Mouse (Mus musculus) retina, postnatal 7 days (tissue): ENCODE results near the gene Cdhr5.

Experiments used
- DNase-seq: peaks from one replicate; pipeline ENCODE4 v3.0.0-alpha.2; 2012; ENCODE audit warnings: low read depth, low spot score

Gene Cdhr5

GRCm38 (mm10) chr7:141222696-141223215 is 53.8 kb downstream of the Cdhr5 start:
- no peak for DNase-seq

- DNase-seq = no peak
These were observed 54.5 kb downstream of the Cdhr5 start for GRCm38 (mm10) chr7:141222126-141222467.

- DNase-seq = peak; percentile 95
These were observed 55.1 kb downstream of the Cdhr5 start for GRCm38 (mm10) chr7:141221249-141222125.

GRCm38 (mm10) chr7:141220377-141220776 is 56.2 kb downstream of the Cdhr5 start:
- no peak for DNase-seq

- DNase-seq = no peak
These were observed 57.0 kb downstream of the Cdhr5 start for GRCm38 (mm10) chr7:141219558-141220099.
